Mouse (Mus musculus): ENCODE results near the gene Frmpd2.

- TF ChIP-seq CTCF (IDR thresholded peaks at IDR 0.05; ENCODE audit: low read depth, low read length) (no peak), EP300 (IDR thresholded peaks at IDR 0.05; ENCODE audit: insufficient read depth, low read depth, low read length) (no peak), POLR2A (IDR thresholded peaks at IDR 0.05; ENCODE audit: insufficient read depth, low read length) (no peak)
Observed at GRCm38 (mm10) chr14:33476094-33476760, 4.7 kb downstream of the Frmpd2 start.

Data from ES-Bruce4 (cell line).